Mouse (Mus musculus): ENCODE results near the gene Cd24a.

Cd24a gene

GRCm38 (mm10) chr10:43581260-43581659 is 3.2 kb downstream of the Cd24a start:
- in situ Hi-C loops (cut with MseI, MboI): no loop called here

DNA sequence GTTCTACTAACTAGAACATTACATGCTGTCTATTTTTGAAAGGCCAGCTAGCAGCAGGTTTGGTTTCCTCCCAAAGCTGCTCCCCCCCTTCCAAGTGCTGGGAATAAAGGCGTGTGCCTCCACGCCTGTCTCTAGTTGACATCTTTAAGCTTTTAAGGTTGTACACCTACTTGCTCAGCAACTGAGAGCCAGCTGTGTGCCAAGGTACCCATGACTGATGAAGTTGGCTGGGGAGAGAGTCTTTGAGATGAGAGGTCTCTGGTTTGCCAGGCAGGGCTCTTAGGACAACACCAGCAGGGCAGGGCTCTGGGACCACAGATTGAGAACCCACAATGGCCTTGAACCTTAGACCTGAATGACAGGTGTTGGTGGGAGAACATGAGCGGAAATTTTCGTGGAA is 6.5 kb downstream of the Cd24a start:
- in situ Hi-C loops (cut with MseI, MboI): no loop called here

- in situ Hi-C loops (cut with MseI, MboI): no loop called here
These were observed 10.5 kb downstream of the Cd24a start for GRCm38 (mm10) chr10:43588470-43589177.

- in situ Hi-C loops (cut with MseI, MboI): no loop called here
These were observed 13.4 kb downstream of the Cd24a start for GRCm38 (mm10) chr10:43591477-43591876.

DNA sequence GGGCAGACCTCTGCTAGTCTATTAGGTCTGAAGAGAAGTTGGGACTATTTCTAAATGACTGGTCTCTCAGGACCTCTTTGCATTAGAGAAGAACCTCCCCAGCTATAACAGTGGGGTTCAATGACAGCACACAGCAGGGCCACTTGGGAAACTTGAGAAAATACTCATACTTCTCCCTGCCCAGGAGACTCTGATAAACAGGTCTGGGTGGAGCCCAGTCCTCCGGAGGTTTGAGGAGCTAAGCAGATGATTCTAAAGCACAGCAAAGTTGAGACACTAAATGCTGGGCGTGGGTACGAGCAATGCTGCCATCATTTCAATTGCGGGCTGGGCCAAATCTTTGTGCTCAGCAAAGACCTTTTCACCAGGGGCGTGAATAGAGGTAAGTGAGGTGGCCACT is 15.1 kb downstream of the Cd24a start:
- in situ Hi-C loops (cut with MseI, MboI): no loop called here

DNA sequence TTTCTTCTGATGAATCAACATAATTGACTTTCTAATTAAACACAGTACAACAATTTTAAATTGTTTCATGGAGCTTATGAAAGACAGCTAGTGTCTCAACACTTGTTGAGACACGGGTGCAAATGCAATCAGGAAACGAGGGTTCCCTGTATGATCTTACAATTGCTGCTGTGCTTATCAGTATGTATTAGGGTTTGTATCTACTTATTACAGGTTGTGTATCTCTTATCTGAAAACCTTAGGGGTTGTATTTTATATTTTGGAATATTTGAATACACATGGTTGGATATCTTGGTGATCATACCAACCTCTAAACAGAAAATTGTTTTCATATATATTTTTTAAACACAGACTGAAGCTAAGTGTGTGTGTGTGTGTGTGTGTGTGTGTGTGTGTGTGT is 16.1 kb downstream of the Cd24a start:
- in situ Hi-C loops (cut with MseI, MboI): no loop called here

DNA sequence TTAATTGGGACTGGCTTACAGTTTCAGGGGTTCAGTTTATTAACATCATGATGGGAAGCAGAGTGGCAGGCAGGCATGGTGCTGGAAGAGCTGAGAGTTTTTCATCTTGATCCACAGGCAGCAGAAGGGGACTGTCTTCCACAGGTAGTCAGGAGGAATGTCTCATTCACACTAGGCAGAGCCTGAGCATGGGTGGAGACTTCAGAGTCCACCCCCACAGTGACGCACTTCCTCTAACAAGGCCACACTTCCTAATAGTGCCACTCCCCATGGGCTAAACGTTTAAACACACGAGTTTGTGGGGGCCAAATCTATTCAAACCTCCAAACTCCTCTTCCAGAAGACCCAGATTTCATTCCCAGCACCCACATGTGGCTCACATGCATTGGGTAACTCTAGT is 16.8 kb downstream of the Cd24a start:
- in situ Hi-C loops (cut with MseI, MboI): no loop called here

GRCm38 (mm10) chr10:43598067-43598726 is 20.1 kb downstream of the Cd24a start:
- in situ Hi-C loops (cut with MseI, MboI): no loop called here

DNA sequence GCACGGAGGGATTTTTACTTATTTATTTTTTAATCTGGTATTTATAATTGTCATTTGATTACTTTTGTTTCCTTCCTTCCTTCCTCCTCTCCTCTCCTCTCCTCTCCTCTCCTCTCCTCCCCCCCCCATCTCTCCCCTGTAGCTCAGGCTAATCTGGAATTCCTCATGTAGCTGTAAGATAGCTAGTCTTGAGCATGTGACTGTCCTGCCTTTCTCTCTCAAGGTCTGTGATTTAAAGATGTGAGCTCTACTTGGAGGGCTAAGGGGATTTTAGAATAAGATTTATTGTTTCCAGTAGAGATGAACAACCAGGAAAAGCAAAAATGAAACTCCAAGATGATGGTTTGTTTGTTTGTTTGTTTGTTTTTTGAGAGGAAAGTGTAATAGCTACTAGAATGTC is 23.0 kb downstream of the Cd24a start:
- in situ Hi-C loops (cut with MseI, MboI): no loop called here

DNA sequence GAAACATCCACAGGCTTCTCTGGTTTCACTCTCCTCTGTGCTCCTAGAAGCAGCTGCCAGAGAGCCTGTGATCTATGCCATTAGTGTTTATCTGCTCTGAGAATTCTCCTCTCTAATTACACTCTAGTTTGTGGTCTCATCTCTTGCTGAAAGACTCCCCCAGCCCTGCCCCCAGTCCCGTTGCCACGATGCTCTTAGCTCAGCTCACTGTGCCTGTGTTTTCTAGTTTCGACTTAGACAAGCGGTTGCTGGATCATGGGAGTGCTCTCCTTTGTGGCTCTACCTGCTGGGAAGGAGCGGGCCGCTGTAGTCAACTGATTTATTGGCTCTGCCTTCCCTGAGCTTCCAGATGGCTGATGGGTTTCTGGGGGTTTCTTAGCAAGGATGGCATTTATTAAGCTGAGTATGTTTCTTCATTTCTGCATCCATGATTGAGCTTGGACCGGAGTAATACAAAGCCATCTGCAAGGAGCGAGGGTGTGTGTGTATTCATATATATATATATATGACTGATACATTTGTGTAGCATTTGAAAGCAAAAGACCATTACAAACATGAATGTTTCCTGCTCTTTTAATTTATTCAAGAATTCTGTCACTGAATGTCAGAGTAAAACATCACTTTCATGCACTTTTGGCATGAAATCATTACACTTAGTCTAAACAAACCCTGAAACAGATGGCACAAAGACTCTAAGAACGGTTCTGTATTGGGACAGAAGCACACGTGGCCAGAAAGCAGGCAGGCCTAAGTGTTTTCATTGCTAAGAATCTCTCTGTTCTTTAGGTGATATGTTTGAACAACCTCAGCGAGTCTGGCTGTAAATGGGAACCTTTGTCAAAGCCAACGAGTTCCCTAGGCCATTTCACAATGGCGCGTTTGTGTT is 23.7 kb downstream of the Cd24a start:
- in situ Hi-C loops (cut with MseI, MboI): no loop called here

GRCm38 (mm10) chr10:43603975-43604686 is 26.0 kb downstream of the Cd24a start:
- in situ Hi-C loops (cut with MseI, MboI): no loop called here

GRCm38 (mm10) chr10:43604687-43605250 is 26.7 kb downstream of the Cd24a start:
- in situ Hi-C loops (cut with MseI, MboI): no loop called here

DNA sequence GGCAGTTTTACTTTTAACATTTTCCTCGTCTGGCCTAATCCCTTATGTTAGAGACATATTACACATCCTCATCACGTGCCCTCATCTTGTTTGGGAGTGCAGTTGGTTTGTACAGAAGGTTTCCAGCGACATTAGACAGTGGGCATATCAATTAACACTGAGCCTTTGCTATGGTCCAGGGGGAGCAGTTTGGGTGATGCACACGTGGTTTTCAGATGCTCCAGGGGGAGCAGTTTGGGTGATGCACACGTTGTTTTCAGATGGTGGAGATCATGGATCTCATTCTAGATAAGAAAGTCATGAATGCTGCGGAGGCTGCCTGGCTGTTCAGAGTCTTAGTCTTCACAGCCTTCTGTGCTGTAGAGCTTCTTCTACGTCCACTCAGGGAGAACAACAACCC is 27.8 kb downstream of the Cd24a start:
- in situ Hi-C loops (cut with MseI, MboI): no loop called here

GRCm38 (mm10) chr10:43609507-43609906 is 31.4 kb downstream of the Cd24a start:
- in situ Hi-C loops (cut with MseI, MboI): no loop called here

DNA sequence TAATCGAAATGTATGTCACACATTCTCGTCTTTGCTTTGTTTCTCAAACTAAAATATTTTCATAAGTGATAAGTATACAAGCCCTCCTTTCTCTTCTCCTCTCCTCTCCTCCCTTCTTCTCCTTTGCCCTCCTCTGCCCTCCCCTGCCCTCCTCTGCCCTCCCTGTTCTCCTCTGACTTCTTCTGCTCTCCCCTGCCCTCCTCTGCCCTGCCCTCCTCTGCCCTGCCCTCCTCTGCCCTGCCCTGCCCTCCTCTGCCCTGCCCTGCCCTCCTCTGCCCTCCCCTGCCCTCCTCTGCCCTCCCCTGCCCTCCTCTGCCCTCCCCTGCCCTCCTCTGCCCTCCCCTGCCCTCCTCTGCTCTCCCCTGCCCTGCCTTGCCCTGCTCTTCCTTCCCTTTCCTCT is 31.9 kb downstream of the Cd24a start:
- in situ Hi-C loops (cut with MseI, MboI): no loop called here

DNA sequence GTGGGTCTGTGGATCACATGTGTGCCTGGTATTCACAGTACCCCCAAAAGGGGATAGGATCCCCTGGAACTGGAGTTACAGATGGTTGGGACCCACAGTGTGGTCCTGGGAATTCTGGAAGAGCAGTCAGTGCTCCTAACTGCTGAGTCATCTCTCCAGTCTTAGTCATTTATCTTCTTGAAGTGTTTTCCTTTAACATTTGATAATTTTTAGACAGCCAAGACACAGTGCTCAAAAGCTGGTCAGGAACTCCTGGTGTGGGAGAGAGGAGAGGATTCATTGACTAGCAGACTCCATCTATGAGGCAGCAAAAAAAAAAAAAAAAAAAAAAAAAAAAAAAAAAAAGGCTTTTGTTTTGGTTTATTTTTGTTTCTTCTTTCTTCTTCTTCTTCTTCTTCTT is 33.0 kb downstream of the Cd24a start:
- in situ Hi-C loops (cut with MseI, MboI): no loop called here

GRCm38 (mm10) chr10:43619059-43619531 is 41.0 kb downstream of the Cd24a start:
- in situ Hi-C loops (cut with MseI, MboI): no loop called here

- in situ Hi-C loops (cut with MseI, MboI): no loop called here
These were observed 41.9 kb downstream of the Cd24a start for GRCm38 (mm10) chr10:43619939-43620338.

DNA sequence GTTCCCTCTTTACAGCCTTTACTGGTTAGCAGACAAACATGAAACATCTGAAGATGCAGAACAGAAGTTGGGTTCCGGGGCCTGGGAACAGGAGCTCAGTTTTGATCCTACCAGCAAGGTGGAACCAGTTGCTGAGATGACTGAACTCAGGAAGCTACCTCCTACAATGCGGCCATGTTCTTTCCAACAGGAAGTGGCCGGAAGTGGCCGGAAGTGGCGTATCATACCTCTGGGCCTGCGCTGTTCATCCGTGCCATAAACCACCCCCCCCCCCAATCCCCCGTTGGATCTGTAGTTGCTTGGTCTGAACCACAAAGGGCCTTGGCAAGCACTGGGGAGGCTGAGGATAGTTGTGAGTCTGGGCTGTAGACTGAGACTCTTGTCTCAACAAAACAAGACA is 45.4 kb downstream of the Cd24a start:
- in situ Hi-C loops (cut with MseI, MboI): no loop called here

GRCm38 (mm10) chr10:43624362-43624761 is 46.3 kb downstream of the Cd24a start:
- in situ Hi-C loops (cut with MseI, MboI): no loop called here

DNA sequence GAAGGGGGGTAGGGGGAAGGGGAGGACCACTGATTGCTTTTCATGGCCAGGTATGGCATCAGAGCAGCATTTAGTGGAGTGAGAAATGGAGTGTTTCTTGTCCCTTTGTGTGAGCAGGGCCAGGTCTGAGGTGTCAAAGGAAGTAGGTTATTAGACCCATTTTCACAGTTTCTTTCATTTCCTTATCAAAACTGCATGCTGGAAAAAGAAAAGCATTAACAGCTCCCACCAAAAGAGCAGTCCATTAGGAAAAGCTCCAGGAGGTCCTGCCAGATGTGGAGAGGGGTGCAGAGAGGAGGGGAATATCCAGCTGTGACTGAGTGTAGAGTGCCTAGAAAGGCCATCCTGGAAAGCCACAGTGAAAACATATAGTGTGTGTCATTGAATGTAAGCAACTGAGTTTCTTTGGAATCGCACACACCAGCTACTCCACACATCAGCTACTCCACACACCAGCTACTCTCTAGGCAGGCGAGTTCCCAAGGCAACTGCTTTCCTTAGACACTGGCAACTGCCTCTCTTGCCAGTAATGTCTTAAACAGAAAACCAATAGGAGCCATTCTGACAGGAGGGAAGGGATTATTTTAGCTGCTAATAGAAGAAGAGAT is 46.8 kb downstream of the Cd24a start:
- in situ Hi-C loops (cut with MseI, MboI): no loop called here

Data from mouse trophoblast stem cell (cell line).